Mouse (Mus musculus): ENCODE data around the gene Coro2a.
"Not testable (repeated sequence)": the region's sequence is repeated elsewhere in the genome, so short reads cannot be mapped to it uniquely, and the experiment has no call there.

Gene Coro2a

GRCm38 (mm10) chr4:46614641-46615040 lies 12.6 kb upstream of the Coro2a start:
- in situ Hi-C loops (cut with MboI, MseI): loop anchor here (5.0 to 10.0 kb wide), 2 partner anchors 33 to 430 kb away; no protein-coding TSS in a partner anchor

GRCm38 (mm10) chr4:46613618-46614017 lies 11.6 kb upstream of the Coro2a start:
- in situ Hi-C loops (cut with MboI, MseI): loop anchor here (5.0 to 10.0 kb wide), 2 partner anchors 34 to 431 kb away; no protein-coding TSS in a partner anchor

GRCm38 (mm10) chr4:46611181-46611580 lies 9.2 kb upstream of the Coro2a start:
- in situ Hi-C loops (cut with MboI, MseI): loop anchor here (5.0 to 10.0 kb wide), 2 partner anchors 36 to 434 kb away; no protein-coding TSS in a partner anchor

GRCm38 (mm10) chr4:46607601-46608000 lies 5.6 kb upstream of the Coro2a start:
- in situ Hi-C loops (cut with MboI, MseI): loop anchor here (5.0 kb wide), 1 partner anchor 65 kb away; no protein-coding TSS in a partner anchor

GRCm38 (mm10) chr4:46605451-46605850 lies 3.4 kb upstream of the Coro2a start:
- in situ Hi-C loops (cut with MboI, MseI): loop anchor here (5.0 kb wide), 1 partner anchor 63 kb away; no protein-coding TSS in a partner anchor

GRCm38 (mm10) chr4:46602704-46603103 lies 702 bp upstream of the Coro2a start:
- in situ Hi-C loops (cut with MboI, MseI): no loop called here

- in situ Hi-C loops (cut with MboI, MseI): no loop called here
Observed at GRCm38 (mm10) chr4:46601258-46601843, 651 bp downstream of the Coro2a start.

- in situ Hi-C loops (cut with MboI, MseI): no loop called here
Observed at GRCm38 (mm10) chr4:46600473-46601257, 1.3 kb downstream of the Coro2a start.

GRCm38 (mm10) chr4:46599609-46600008 lies 2.4 kb downstream of the Coro2a start:
- in situ Hi-C loops (cut with MboI, MseI): not testable (repeated sequence)

- in situ Hi-C loops (cut with MboI, MseI): no loop called here
Observed at GRCm38 (mm10) chr4:46598981-46599380, 3.0 kb downstream of the Coro2a start.

GRCm38 (mm10) chr4:46598111-46598510 lies 3.9 kb downstream of the Coro2a start:
- in situ Hi-C loops (cut with MboI, MseI): no loop called here

GRCm38 (mm10) chr4:46597286-46597961 lies 4.6 kb downstream of the Coro2a start:
- in situ Hi-C loops (cut with MboI, MseI): no loop called here

GRCm38 (mm10) chr4:46596398-46596797 lies 5.6 kb downstream of the Coro2a start:
- in situ Hi-C loops (cut with MboI, MseI): no loop called here

- in situ Hi-C loops (cut with MboI, MseI): no loop called here
Observed at GRCm38 (mm10) chr4:46594131-46594530, 7.9 kb downstream of the Coro2a start.

GRCm38 (mm10) chr4:46593472-46593871 lies 8.5 kb downstream of the Coro2a start:
- in situ Hi-C loops (cut with MboI, MseI): no loop called here

GRCm38 (mm10) chr4:46591833-46592520 lies 10.0 kb downstream of the Coro2a start:
- in situ Hi-C loops (cut with MboI, MseI): no loop called here

GRCm38 (mm10) chr4:46590810-46591209 lies 11.2 kb downstream of the Coro2a start:
- in situ Hi-C loops (cut with MboI, MseI): no loop called here

- in situ Hi-C loops (cut with MboI, MseI): no loop called here
Observed at GRCm38 (mm10) chr4:46589946-46590684, 11.9 kb downstream of the Coro2a start.

- in situ Hi-C loops (cut with MboI, MseI): no loop called here
Observed at GRCm38 (mm10) chr4:46589151-46589550, 12.9 kb downstream of the Coro2a start.

GRCm38 (mm10) chr4:46586473-46586872 lies 15.5 kb downstream of the Coro2a start:
- in situ Hi-C loops (cut with MboI, MseI): no loop called here

GRCm38 (mm10) chr4:46585811-46586190 lies 16.2 kb downstream of the Coro2a start:
- in situ Hi-C loops (cut with MboI, MseI): no loop called here
